Comparison of ENCODE assay signal across 16 mouse cellular contexts in the genomic region with DNA sequence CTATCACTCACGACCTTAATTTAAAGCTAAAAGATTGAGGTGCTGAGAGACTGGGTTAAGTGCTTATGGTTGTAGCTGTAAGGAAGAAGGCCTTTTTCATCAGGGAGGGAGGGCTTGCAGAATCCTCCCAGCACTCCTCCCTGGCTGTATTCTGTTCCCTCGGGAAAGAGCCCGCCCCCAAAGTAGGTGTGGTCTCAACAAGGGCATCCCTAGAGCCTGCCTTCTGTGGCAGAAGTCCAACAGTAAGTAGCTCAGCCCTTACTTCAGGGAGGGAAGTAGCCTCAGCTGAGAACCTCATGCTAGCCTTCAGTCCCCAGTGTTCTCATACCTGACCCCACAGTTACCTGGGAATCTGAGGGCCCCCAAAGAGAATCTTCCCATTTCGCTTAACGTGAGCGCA. TPM values are rescaled to one million over a fixed set of nuclear protein-coding genes. Genes with fewer than 3 reads are reported as not detected.
A peak's percentile ranks its signal among the peaks of the same experiment; 100 is the strongest.
DNase-seq lines count a peak whose midpoint lies in the region; ATAC-seq lines count a peak whose summit lies in the region.
"Had no signal": no experiment of that assay in that cellular context is flagged by ENCODE, and none has a peak within 500 bp of the region (broad histone marks: within the 10 kb centered on the region; RNA-seq: fewer than 3 reads in every experiment).

No protein-coding gene starts in this region.

- H3K4me2 ChIP-seq in kidney, embryonic 15.5 days = no peak overlapping the region
- H3K4me2 ChIP-seq: liver, embryonic 15.5 days had no signal

- WGBS in kidney, embryonic 15.5 days = 57% methylated on average over 6 of the region's 6 CpGs

- H3K27ac ChIP-seq in kidney, embryonic 15.5 days = no peak overlapping the region
- H3K27ac ChIP-seq: liver, embryonic 15.5 days; midbrain, embryonic 12.5 days had no signal

- H3K4me3 ChIP-seq in kidney, embryonic 15.5 days (replicated peaks) = no peak overlapping the region
- H3K4me3 ChIP-seq: limb, embryonic 10.5 days; liver, embryonic 15.5 days; midbrain, embryonic 12.5 days had no signal

- no peaks in the 10 kb centered on the region for H3K9me3 ChIP-seq in kidney, embryonic 15.5 days (replicated peaks)
- H3K9me3 ChIP-seq: limb, embryonic 10.5 days; liver, embryonic 15.5 days; midbrain, embryonic 12.5 days had no signal

- DNase-seq in adrenal gland, adult 8-10 months = peak; percentile 19
- no peak for DNase-seq in adrenal gland, adult 18-20 months (ENCODE audit: low spot score in 2 of 2)
- DNase-seq in kidney, adult 18-20 months = peak; percentile 5
- DNase-seq in MN1 (ENCODE audit: low spot score) = peak; percentile 37
- DNase-seq in kidney, postnatal 25 days = peak; percentile 44 to 51
- no peak for DNase-seq in left cerebral cortex, adult 8-10 months (ENCODE audit: low spot score in 2 of 2)
- DNase-seq in ovary, adult 18-20 months (ENCODE audit: low spot score) = no peak
- DNase-seq: cerebellum, adult 11-12 months; heart, postnatal 36 days had no signal

- peaks cover 18% of the 10 kb centered on the region for H3K4me1 ChIP-seq in kidney, embryonic 15.5 days
- H3K4me1 ChIP-seq: liver, embryonic 15.5 days had no signal

- H3K27me3 ChIP-seq in kidney, embryonic 15.5 days = peaks cover 3% of the 10 kb centered on the region; the same call in 1 of the 2 replicates

- H3K9ac ChIP-seq in kidney, embryonic 15.5 days = no peak overlapping the region
- H3K9ac ChIP-seq: liver, embryonic 15.5 days; midbrain, embryonic 12.5 days had no signal

- no peak for ATAC-seq in kidney, embryonic 15.5 days (replicated peaks; ENCODE audit: low FRiP score)

- H3K36me3 ChIP-seq in kidney, embryonic 15.5 days = no peaks in the 10 kb centered on the region
- H3K36me3 ChIP-seq: limb, embryonic 10.5 days; liver, embryonic 15.5 days; midbrain, embryonic 12.5 days had no signal

RNA-seq across cellular contexts. Expression of a gene that starts 39.3 kb away (rescaled TPM):
- total RNA-seq in adrenal gland, adult 8-10 months (2022) = 10 to 100 TPM; 38.8 to 45.1 (median 41.8) TPM
- 10 to 100 TPM; 32.6 to 46.1 TPM for total RNA-seq in adrenal gland, adult 18-20 months (2021)
- 11.4 and 13.4 TPM in 2 replicates for polyA plus RNA-seq in kidney, embryonic 15.5 days (2015; fragmentation: Nextera tagmentation; extraction: Ambion mirVana)
- 10 to 100 TPM; 74.5 to 85.8 (median 79.0) TPM for total RNA-seq in left cerebral cortex, adult 8-10 months (2022)

RNA-seq across cellular contexts. Expression of a gene that starts 44.7 kb away (rescaled TPM):
- total RNA-seq in adrenal gland, adult 8-10 months (2022) = not detected
- total RNA-seq in adrenal gland, adult 18-20 months (2021) = not detected
- not detected in 2 replicates for polyA plus RNA-seq in kidney, embryonic 15.5 days (2015; fragmentation: Nextera tagmentation; extraction: Ambion mirVana)
- total RNA-seq in left cerebral cortex, adult 8-10 months (2022) = not detected
- total RNA-seq: gastrocnemius, adult 18-20 months; heart, postnatal 36 days had no signal
- polyA plus RNA-seq: limb, embryonic 10.5 days; liver, embryonic 15.5 days; midbrain, embryonic 12.5 days; neural tube, embryonic 11.5 days; spleen, adult 2 months had no signal

Comparison
In these comparisons a context has a peak if more than half of its experiments do, and no peak if none do; other contexts are left out.
1. DNase-seq: peak in adrenal gland, adult 8-10 months (single experiment), kidney, adult 18-20 months (single experiment), MN1 (single experiment) and kidney, postnatal 25 days (2 of 2); none in adrenal gland, adult 18-20 months (0 of 2), left cerebral cortex, adult 8-10 months (0 of 2) and ovary, adult 18-20 months (single experiment).